Mouse (Mus musculus) liver, embryonic 12.5 days (tissue): ENCODE data around the gene Ap1s3. TPM values are rescaled to one million over a fixed set of nuclear protein-coding genes. Genes with fewer than 3 reads are reported as not detected.

Experiments used
- ATAC-seq: fragments of 200-750 bp; cut with Nextera tagmentation; 2 replicates; pipeline ENCODE4 v1.8.0; 2017; ENCODE audit warnings: moderate number of reproducible peaks, mild to moderate bottlenecking, moderate library complexity
- H3K27ac ChIP-seq: fragments of 300-500 bp; sonication (generic); 2 replicates; pipeline ENCODE4 v1.5.1; 2016; ENCODE audit warnings: mild to moderate bottlenecking
- H3K27me3 ChIP-seq: fragments of 300-500 bp; sonication (generic); replicated peaks from 2 replicates; pipeline ENCODE4 v1.6.1; 2016; ENCODE audit warnings: mild to moderate bottlenecking, moderate library complexity
- H3K36me3 ChIP-seq: fragments of 300-500 bp; sonication (generic); 2 replicates; pipeline ENCODE4 v1.6.1; 2016; ENCODE audit warnings: mild to moderate bottlenecking, moderate library complexity
- H3K4me1 ChIP-seq: fragments of 300-500 bp; sonication (generic); 2 replicates; pipeline ENCODE4 v1.6.1; 2016
- H3K4me2 ChIP-seq: fragments of 300-500 bp; sonication (generic); 2 replicates; pipeline ENCODE4 v1.6.1; 2016; ENCODE audit warnings: mild to moderate bottlenecking, moderate library complexity
- H3K4me3 ChIP-seq: fragments of 300-500 bp; sonication (generic); 2 replicates; pipeline ENCODE4 v1.5.1; 2016; ENCODE audit warnings: mild to moderate bottlenecking, moderate library complexity
- H3K9ac ChIP-seq: fragments of 300-500 bp; sonication (generic); 2 replicates; pipeline ENCODE4 v1.6.1; 2016; ENCODE audit warnings: mild to moderate bottlenecking, moderate library complexity
- H3K9me3 ChIP-seq: fragments of 300-500 bp; sonication (generic); replicated peaks from 2 replicates; pipeline ENCODE4 v1.6.1; 2016; ENCODE audit warnings: mild to moderate bottlenecking, moderate library complexity
- WGBS: fragments of 180-500 bp; shearing (Covaris S2); methylation state at CpG from one replicate; pipeline ENCODE4 v1.1.7; 2016; ENCODE audit not compliant: insufficient replicate concordance; 5-methylcytosine and 5-hydroxymethylcytosine counted together
- polyA plus RNA-seq: library from polyadenylated mRNA; unstranded; fragments of >200 nt; fragmentation: Nextera tagmentation; extraction: Ambion mirVana; gene quantifications from 2 replicates; pipeline ENCODE4 v1.2.1, GENCODE M21; 2016

Gene Ap1s3
- polyA plus RNA-seq, 1 experiment from 2014 or later = 0.25 TPM

- Histone ChIP-seq H3K27me3 (no peaks in the 10 kb centered on the region; the same call in 1 of the 2 replicates), H3K36me3 (no peaks in the 10 kb centered on the region), H3K4me2 (peak overlapping the region; percentile 42), H3K9ac (no peak overlapping the region), H3K4me3 (peak overlapping the region; percentile 14; the same call in 1 of the 2 replicates), H3K4me1 (no peaks in the 10 kb centered on the region), H3K27ac (no peak overlapping the region), H3K9me3 (no peaks in the 10 kb centered on the region)
- no peak for ATAC-seq
- WGBS = 7% methylated on average over 15 of the region's 15 CpGs
Measured at GRCm38 (mm10) chr1:79581136-79581679, 90.6 kb downstream of the Ap1s3 start.

DNA sequence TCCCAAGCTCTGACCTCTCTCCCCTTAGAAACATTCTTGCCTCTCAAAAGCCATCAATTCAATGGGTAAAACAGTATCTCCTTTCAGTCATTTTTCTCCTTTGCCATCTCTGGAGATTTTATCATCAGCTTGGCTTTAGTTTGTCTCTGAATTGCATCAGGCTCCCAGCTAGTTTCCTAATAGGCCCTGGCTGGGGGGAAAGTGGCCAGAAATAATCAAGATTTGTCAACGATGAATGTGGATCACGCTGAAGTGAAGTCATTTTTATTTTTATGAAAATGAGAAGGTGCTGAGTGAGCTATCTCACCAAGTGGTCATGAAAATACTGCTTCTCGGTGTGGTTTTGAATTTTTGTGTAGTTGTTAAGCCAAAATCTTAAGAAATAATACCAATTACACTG is 94.4 kb downstream of the Ap1s3 start:
- 66% methylated on average over 3 of the region's 3 CpGs for WGBS
- Histone ChIP-seq H3K4me1 (no peaks in the 10 kb centered on the region), H3K27me3 (no peaks in the 10 kb centered on the region; the same call in 1 of the 2 replicates), H3K27ac (no peak overlapping the region), H3K4me2 (no peak overlapping the region), H3K9me3 (no peaks in the 10 kb centered on the region), H3K9ac (no peak overlapping the region), H3K36me3 (no peaks in the 10 kb centered on the region), H3K4me3 (no peak overlapping the region)
- no peak for ATAC-seq

- Histone ChIP-seq H3K4me2 (no peak overlapping the region), H3K9me3 (no peaks in the 10 kb centered on the region), H3K27me3 (no peaks in the 10 kb centered on the region), H3K9ac (no peak overlapping the region), H3K36me3 (no peaks in the 10 kb centered on the region), H3K4me1 (no peaks in the 10 kb centered on the region), H3K27ac (no peak overlapping the region), H3K4me3 (no peak overlapping the region)
- ATAC-seq = no peak
- 75% methylated on average over 4 of the region's 4 CpGs for WGBS
Measured at GRCm38 (mm10) chr1:79571912-79572311, 99.9 kb downstream of the Ap1s3 start.

DNA sequence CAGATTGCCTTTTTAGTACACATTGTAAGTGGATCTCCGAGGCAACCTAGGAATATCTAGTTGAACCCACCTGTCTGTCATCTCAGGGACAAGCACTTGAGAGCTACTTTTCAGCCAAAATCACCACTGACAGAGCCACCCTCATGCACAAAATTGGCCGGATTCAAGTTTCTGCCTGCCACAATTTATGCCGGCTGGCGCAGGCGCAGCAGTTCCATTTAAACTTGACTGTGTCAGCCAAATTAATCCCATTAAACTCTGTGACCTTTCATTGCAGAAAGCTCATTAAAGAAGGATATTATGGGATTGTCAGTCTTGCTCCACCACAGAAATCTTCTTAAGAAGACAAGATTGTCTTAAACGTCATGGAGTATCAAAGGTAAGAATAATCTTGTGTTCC is 100.6 kb downstream of the Ap1s3 start:
- no peak overlapping the region for H3K27ac ChIP-seq
- 77% methylated on average over 6 of the region's 6 CpGs for WGBS
- no peak overlapping the region for H3K4me2 ChIP-seq
- no peak overlapping the region for H3K4me3 ChIP-seq
- H3K9ac ChIP-seq = no peak overlapping the region
- H3K36me3 ChIP-seq = no peaks in the 10 kb centered on the region
- H3K27me3 ChIP-seq = no peaks in the 10 kb centered on the region
- no peak for ATAC-seq
- no peaks in the 10 kb centered on the region for H3K9me3 ChIP-seq
- H3K4me1 ChIP-seq = no peaks in the 10 kb centered on the region

DNA sequence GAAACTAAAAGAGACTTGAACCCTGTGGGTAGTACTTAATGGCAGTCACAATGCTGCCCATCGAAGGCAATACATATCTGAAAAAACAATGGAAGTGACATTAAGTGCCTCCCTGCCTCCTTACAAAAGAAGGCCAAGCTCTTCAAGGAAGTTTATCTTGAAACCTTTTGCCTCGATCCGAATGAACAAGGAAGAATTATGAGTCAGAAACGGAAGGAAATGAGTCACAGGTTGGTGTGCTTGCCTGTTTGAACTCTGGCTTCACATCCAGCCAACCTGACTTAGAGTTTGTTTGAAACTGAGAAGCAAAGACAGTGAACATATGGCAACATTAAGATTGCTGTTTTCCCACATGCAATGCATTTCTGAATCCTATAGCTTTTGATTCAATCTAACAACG is 110.6 kb downstream of the Ap1s3 start:
- Histone ChIP-seq H3K27ac (no peak overlapping the region), H3K4me1 (no peaks in the 10 kb centered on the region), H3K9ac (no peak overlapping the region), H3K27me3 (no peaks in the 10 kb centered on the region), H3K36me3 (no peaks in the 10 kb centered on the region), H3K4me2 (no peak overlapping the region), H3K4me3 (no peak overlapping the region), H3K9me3 (no peaks in the 10 kb centered on the region)
- no peak for ATAC-seq
- WGBS = 36% methylated on average over 5 of the region's 5 CpGs

Other genes starting within 250 kb of the Ap1s3 start
- gene Scg2, start 231.9 kb downstream of the Ap1s3 start, polyA plus RNA-seq = not detected in 2 replicates
- gene Mrpl44, start 104.0 kb upstream of the Ap1s3 start, polyA plus RNA-seq = 35.0 and 35.4 TPM in 2 replicates
- gene Wdfy1, start 104.2 kb upstream of the Ap1s3 start, polyA plus RNA-seq = 16.2 and 16.5 TPM in 2 replicates
- gene Serpine2, start 189.2 kb upstream of the Ap1s3 start, polyA plus RNA-seq = 12.6 and 14.5 TPM in 2 replicates